Mouse (Mus musculus) megakaryocyte, embryonic 14.5 days (primary cell): ENCODE results near the gene Ikzf1. TPM values are rescaled to one million over a fixed set of nuclear protein-coding genes. Genes with fewer than 3 reads are reported as not detected.

Source experiments
- H3K27me3 ChIP-seq: replicated peaks from 2 replicates; pipeline ENCODE3; 2012; ENCODE audit warnings: inconsistent platforms
- H3K36me3 ChIP-seq: replicated peaks from 2 replicates; pipeline ENCODE3; 2012; ENCODE audit warnings: low read length, inconsistent platforms, mixed read lengths
- H3K4me1 ChIP-seq: 2 replicates; pipeline ENCODE4 v1.6.1; 2012; ENCODE audit warnings: inconsistent platforms
- H3K4me3 ChIP-seq: replicated peaks from 2 replicates; pipeline ENCODE3; 2012; ENCODE audit warnings: moderate library complexity, mild to moderate bottlenecking, inconsistent platforms
- H3K9me3 ChIP-seq: 2 replicates; pipeline ENCODE4 v1.6.1; 2012; ENCODE audit warnings: inconsistent platforms
- FLI1 ChIP-seq: IDR thresholded peaks from 2 replicates; pipeline ENCODE4 v1.6.1; 2012; ENCODE audit warnings: low read length, inconsistent platforms, mixed read lengths
- GATA1 ChIP-seq: IDR thresholded peaks from 3 replicates; pipeline ENCODE4 v1.6.1; 2012; ENCODE audit warnings: mixed read lengths, low read length, inconsistent platforms, borderline replicate concordance
- polyA plus RNA-seq: library from polyadenylated mRNA; stranded (reverse); fragments of >175 nt; gene quantifications from 2 replicates; pipeline ENCODE4 v1.2.3, GENCODE M21; 2012; ENCODE audit warnings: low replicate concordance; ENCODE audit not compliant: insufficient read depth

The Ikzf1 gene
- polyA plus RNA-seq: 15.2 and 18.0 TPM in 2 replicates

DNA sequence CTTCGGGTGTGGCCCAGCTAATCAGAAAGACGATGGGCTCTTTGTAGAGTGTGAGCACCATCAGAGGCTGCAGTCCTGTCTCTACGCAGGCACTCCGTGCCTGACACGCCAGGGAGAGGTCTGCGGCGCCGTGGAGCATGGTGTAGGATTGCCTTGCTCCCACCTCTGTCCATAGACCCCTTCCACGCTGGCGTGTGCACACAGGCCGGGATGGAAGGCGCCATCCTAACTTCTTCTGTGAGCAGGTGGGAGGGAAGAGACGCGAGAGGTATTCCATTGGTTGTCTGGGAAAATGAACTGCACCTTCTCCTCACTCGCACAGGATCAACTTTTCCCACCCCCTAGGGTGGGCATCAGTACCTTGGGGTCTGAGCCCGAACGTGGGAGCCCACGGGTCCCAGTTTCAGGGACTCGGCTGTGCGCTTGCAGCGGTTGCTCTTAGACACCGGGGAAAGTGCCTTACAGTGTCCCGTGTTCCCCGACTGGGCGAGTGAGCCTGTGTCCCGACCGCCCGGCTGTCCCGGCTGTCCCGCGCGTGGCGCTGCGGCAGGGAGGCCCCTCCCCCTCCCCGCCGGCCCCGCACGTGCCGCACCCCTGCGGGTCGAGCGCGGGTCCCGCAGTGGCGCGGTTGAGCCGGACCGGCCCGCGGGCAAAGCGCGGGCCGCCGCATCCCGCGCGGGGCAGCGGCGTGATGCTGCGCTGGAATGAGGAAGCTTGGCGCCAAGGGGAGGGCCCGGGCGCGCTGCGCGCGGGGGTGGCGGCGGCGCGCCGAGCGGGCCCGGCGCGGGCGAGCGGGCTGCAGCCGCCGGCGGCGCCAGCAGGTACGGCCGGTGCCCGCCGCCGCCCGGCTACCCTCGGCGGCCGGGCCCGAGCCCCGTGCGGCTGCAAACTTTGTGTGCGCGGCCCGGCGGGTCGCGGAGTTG, at the start of gene Ikzf1:
Ikzf1 (plus strand) TSS at position 74 of the 923 bp plus-strand sequence.
- Histone ChIP-seq H3K36me3 (no peaks in the 10 kb centered on the region), H3K27me3 (peaks cover 22% of the 10 kb centered on the region), H3K4me1 (peaks cover 55% of the 10 kb centered on the region), H3K4me3 (peak within 1 kb of the TSS; percentile 95), H3K9me3 (no peaks in the 10 kb centered on the region)
- no peak for TF ChIP-seq FLI1
- no peak for TF ChIP-seq GATA1

GRCm38 (mm10) chr11:11644303-11644702, 40.5 kb upstream of the Ikzf1 start:
- H3K4me1 ChIP-seq: peaks cover 12% of the 10 kb centered on the region
- H3K9me3 ChIP-seq: no peaks in the 10 kb centered on the region
- no peaks in the 10 kb centered on the region for H3K27me3 ChIP-seq
- H3K4me3 ChIP-seq: peak overlapping the region; percentile 1
- no peak for TF ChIP-seq FLI1
- TF ChIP-seq GATA1: no peak
- H3K36me3 ChIP-seq: peaks cover 1% of the 10 kb centered on the region

DNA sequence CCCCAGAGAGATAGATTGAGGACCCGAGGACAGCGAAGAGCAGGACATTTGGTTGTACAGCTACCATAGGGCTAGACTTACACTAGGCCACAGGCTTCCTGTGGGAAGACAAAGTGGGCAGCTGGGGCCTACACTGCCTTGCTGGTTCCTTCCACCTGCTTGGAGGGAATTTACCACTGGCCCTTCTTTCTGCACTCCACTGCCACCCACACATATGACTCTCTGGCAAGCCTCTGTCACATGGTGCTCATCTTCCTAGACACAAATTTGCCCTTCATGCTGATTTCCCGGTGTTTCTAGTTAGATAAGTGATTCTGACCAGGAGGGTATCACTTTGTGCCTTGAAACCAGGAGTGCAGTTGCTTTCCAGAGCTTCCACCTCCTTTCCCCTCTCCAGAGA, 28.4 kb upstream of the Ikzf1 start:
- Histone ChIP-seq H3K4me1 (peaks cover 67% of the 10 kb centered on the region), H3K9me3 (no peaks in the 10 kb centered on the region), H3K36me3 (no peaks in the 10 kb centered on the region), H3K27me3 (no peaks in the 10 kb centered on the region), H3K4me3 (peak overlapping the region; percentile 55)
- TF ChIP-seq GATA1 (no peak), FLI1 (no peak)

DNA sequence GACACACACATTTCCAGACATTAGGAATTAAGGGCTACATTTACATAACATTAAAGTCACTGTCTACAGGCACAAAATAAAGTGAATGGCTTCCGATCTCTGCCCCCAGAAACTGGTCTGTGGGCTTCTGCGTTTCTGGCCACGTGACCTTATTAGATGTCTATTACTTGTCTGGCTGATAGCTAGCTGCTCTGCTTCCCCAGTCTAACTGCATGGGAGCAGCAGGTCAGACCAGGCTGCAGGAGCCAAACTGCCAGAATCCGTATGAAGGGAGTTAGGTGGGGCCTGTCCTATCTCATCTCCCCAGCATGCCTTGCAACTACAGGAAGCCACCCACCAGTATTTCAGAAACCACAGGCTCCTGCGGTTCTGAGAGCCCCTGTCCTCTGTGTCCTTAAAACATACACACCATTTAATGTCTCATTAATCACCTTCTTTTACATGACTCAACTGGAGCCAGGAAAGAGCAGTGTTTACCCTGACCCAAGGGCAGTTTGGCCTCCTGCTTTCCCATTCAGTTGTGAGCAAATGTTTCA, 27.7 kb upstream of the Ikzf1 start:
- H3K4me3 ChIP-seq: peak overlapping the region; percentile 69
- H3K9me3 ChIP-seq: no peaks in the 10 kb centered on the region
- no peaks in the 10 kb centered on the region for H3K36me3 ChIP-seq
- no peaks in the 10 kb centered on the region for H3K27me3 ChIP-seq
- TF ChIP-seq GATA1 (no peak), FLI1 (no peak)
- H3K4me1 ChIP-seq: peaks cover 71% of the 10 kb centered on the region

- Histone ChIP-seq H3K9me3 (no peaks in the 10 kb centered on the region), H3K4me1 (peaks cover 68% of the 10 kb centered on the region), H3K4me3 (peak overlapping the region; percentile 47), H3K27me3 (no peaks in the 10 kb centered on the region), H3K36me3 (no peaks in the 10 kb centered on the region)
- TF ChIP-seq GATA1 (no peak), FLI1 (no peak)
Measured at GRCm38 (mm10) chr11:11657634-11658033, 27.2 kb upstream of the Ikzf1 start.

GRCm38 (mm10) chr11:11658834-11659233, 26.0 kb upstream of the Ikzf1 start:
- Histone ChIP-seq H3K4me1 (peaks cover 64% of the 10 kb centered on the region), H3K36me3 (no peaks in the 10 kb centered on the region), H3K9me3 (no peaks in the 10 kb centered on the region), H3K27me3 (no peaks in the 10 kb centered on the region), H3K4me3 (no peak overlapping the region)
- TF ChIP-seq FLI1 (no peak), GATA1 (no peak)

- TF ChIP-seq GATA1 (no peak), FLI1 (no peak)
- Histone ChIP-seq H3K9me3 (no peaks in the 10 kb centered on the region), H3K27me3 (no peaks in the 10 kb centered on the region), H3K36me3 (no peaks in the 10 kb centered on the region), H3K4me3 (no peak overlapping the region), H3K4me1 (peaks cover 51% of the 10 kb centered on the region)
Measured at GRCm38 (mm10) chr11:11660651-11661050, 24.2 kb upstream of the Ikzf1 start.

DNA sequence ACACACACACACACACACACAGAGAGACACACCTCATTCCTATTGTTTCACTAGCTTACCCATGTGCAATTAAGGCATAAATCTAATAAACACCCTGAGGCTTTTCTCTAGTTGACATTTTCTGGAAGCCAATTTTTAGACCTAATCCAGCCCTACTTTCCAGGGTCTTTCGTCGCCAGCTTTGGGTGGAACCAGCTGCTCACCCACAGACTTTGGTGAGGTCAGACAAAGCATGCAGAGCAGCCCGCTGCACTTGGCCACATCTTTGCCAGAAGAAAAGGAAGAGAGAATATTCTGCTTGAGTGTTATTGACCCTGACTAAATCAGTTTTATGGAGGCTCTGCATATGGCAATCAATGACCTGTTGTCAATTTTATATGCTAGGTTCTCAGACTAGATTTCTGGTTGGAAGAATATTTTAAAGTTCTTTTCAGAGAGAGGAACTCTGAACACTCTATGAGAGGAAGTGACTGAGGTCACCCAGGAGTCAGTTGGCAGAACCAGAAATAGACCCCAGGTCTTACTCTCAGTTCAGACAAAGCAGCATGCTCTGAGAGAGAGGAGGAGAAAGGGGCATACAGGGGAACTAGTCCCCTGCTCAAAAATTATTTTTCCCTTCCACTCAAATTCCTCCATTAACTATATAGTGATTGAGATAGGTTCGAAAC, 17.4 kb upstream of the Ikzf1 start:
- H3K4me1 ChIP-seq: peaks cover 31% of the 10 kb centered on the region
- H3K4me3 ChIP-seq: no peak overlapping the region
- H3K27me3 ChIP-seq: no peaks in the 10 kb centered on the region
- H3K36me3 ChIP-seq: no peaks in the 10 kb centered on the region
- H3K9me3 ChIP-seq: no peaks in the 10 kb centered on the region
- no peak for TF ChIP-seq GATA1

DNA sequence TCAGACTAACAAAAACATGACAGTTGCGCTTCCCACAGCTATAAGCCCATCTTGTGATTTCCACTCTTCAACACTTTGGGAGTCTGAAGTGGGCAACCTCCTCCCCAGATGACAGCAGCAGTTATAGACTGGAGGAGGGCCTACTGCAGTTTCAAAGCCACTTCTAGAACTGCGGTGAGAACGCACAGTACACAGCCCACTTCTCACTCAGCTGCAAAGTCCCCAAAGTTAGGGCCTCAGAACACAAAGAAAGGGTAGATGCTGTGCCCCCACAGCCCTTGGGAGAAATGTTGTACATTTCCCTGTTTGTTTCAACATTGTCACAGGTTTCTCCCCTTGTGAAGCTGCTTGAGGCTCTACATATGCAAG, 16.9 kb upstream of the Ikzf1 start:
- no peak for TF ChIP-seq GATA1
- TF ChIP-seq FLI1: no peak
- peaks cover 31% of the 10 kb centered on the region for H3K4me1 ChIP-seq
- no peaks in the 10 kb centered on the region for H3K9me3 ChIP-seq
- no peaks in the 10 kb centered on the region for H3K27me3 ChIP-seq
- no peak overlapping the region for H3K4me3 ChIP-seq
- H3K36me3 ChIP-seq: no peaks in the 10 kb centered on the region

DNA sequence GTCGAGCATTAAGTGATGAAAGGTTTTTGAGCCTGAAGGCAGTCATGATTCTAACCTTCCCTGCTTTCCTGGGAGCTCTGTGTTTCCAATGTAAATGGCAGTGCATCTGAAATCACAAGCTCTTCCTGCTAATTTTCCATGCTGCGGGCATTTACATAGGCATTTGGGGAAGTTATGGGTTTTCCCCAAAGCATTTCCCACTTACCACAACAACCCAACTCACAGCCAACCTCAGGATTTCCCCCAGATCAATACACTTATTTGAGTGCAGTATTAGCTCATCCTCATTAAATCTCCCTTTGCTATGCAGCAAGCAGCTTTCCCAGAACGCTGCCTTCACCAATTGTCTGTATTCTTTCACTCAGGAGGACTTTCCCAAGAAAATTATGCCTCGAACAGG, 11.8 kb upstream of the Ikzf1 start:
- Histone ChIP-seq H3K36me3 (no peaks in the 10 kb centered on the region), H3K9me3 (no peaks in the 10 kb centered on the region), H3K4me3 (no peak overlapping the region), H3K27me3 (no peaks in the 10 kb centered on the region), H3K4me1 (peaks cover 21% of the 10 kb centered on the region)
- TF ChIP-seq FLI1 (no peak), GATA1 (no peak)
